Mouse (Mus musculus) liver, embryonic 16.5 days (tissue): ENCODE measurements around the gene Tube1. TPM values are rescaled to one million over a fixed set of nuclear protein-coding genes. Genes with fewer than 3 reads are reported as not detected.
"Not testable (repeated sequence)": the region's sequence is repeated elsewhere in the genome, so short reads cannot be mapped to it uniquely, and the experiment has no call there.

ENCODE experiments used
- ATAC-seq: fragments of 200-750 bp; cut with Nextera tagmentation; 2 replicates; pipeline ENCODE4 v1.8.0; 2017; ENCODE audit warnings: low read depth, mild to moderate bottlenecking, moderate number of reproducible peaks, moderate library complexity
- H3K27ac ChIP-seq: fragments of 300-500 bp; sonication (generic); 2 replicates; pipeline ENCODE4 v1.5.1; 2014; ENCODE audit warnings: mild to moderate bottlenecking, low read length
- H3K27me3 ChIP-seq: fragments of 300-500 bp; sonication (generic); 2 replicates; pipeline ENCODE4 v1.6.1; 2014; ENCODE audit warnings: low read depth, low read length, mixed read lengths; ENCODE audit not compliant: control insufficient read depth, insufficient read depth
- H3K36me3 ChIP-seq: fragments of 300-500 bp; sonication (generic); 2 replicates; pipeline ENCODE4 v1.6.1; 2014; ENCODE audit warnings: mild to moderate bottlenecking; ENCODE audit not compliant: control insufficient read depth, insufficient read depth
- H3K4me1 ChIP-seq: fragments of 300-500 bp; sonication (generic); 2 replicates; pipeline ENCODE4 v1.6.1; 2014; ENCODE audit warnings: low read depth, low read length, mixed read lengths; ENCODE audit not compliant: control insufficient read depth
- H3K4me2 ChIP-seq: fragments of 300-500 bp; sonication (generic); 2 replicates; pipeline ENCODE4 v1.6.1; 2014; ENCODE audit warnings: low read depth, low read length, mixed read lengths
- H3K4me3 ChIP-seq: fragments of 300-500 bp; sonication (generic); 2 replicates; pipeline ENCODE4 v1.5.1; 2014; ENCODE audit warnings: low read depth, mild to moderate bottlenecking, low read length
- H3K9ac ChIP-seq: fragments of 300-500 bp; sonication (generic); 2 replicates; pipeline ENCODE4 v1.6.1; 2014; ENCODE audit warnings: low read depth, low read length
- H3K9me3 ChIP-seq: fragments of 300-500 bp; sonication (generic); replicated peaks from 2 replicates; pipeline ENCODE4 v1.6.1; 2016; ENCODE audit warnings: low read length; ENCODE audit not compliant: control insufficient read depth
- WGBS: fragments of 180-500 bp; shearing (Covaris S2); extraction: QIAGEN DNeasy Blood & Tissue Kit; methylation state at CpG from one replicate; pipeline ENCODE4 v1.1.7; 2014; ENCODE audit not compliant: insufficient replicate concordance; 5-methylcytosine and 5-hydroxymethylcytosine counted together
- polyA plus RNA-seq: library from polyadenylated mRNA; unstranded; fragments of >200 nt; fragmentation: Nextera tagmentation; extraction: Ambion mirVana; gene quantifications from 2 replicates; pipeline ENCODE4 v1.2.1, GENCODE M21; 2015

Gene Tube1
- polyA plus RNA-seq, 1 experiment from 2014 or later: 4.6 TPM

DNA sequence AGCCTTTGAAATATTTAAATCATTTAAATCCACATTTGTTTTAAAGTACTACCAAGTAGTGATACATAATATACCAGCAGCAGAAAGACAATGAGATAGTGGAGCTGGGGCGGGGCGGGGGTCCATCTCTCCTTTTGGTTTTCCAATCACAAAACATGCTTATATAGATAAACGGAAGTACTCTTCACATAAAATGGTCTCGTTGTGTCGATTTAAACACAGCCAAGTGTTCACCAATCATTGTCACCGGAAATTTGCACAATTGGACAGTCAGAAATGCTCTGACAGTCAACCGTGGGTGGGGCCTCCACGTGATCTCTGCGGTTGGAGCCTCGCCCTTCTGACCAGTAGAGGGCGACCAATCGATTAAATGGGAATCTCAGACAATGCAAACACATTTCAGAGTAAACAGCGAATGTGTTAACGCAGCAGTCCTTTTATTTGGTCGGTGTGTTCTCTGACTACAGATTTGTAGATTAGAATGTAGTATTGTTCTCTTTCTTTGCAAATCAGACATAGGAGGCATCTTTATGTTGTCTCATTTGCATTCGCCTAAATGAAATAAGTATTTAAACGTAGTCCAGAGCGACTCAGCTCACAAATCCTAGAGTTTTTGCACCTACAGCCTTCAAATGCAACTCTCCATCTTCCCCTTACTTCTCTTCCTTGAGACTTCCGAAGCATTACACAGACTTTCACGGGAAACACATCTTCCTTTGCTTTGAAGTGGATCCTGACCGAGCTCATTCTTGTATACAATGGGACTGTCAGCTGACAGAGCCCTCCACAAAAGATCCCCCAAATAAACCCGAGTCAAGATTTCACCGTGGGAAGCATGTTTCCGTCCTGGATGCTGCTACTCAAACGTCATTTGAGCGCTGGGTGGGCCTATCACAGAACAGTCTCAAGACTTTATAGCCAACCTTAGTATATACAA, 38.1 kb downstream of the Tube1 start:
- WGBS: 16% methylated on average over 26 of the region's 26 CpGs
- Histone ChIP-seq H3K9ac (peak overlapping the region; percentile 31; the same call in 1 of the 2 replicates), H3K9me3 (no peaks in the 10 kb centered on the region), H3K27me3 (no peaks in the 10 kb centered on the region; the same call in 1 of the 2 replicates), H3K4me3 (peak overlapping the region; percentile 61), H3K36me3 (no peaks in the 10 kb centered on the region), H3K4me2 (peak overlapping the region; percentile 79), H3K27ac (peak overlapping the region; percentile 50), H3K4me1 (peaks cover 18% of the 10 kb centered on the region)
- ATAC-seq: peak; percentile 75

DNA sequence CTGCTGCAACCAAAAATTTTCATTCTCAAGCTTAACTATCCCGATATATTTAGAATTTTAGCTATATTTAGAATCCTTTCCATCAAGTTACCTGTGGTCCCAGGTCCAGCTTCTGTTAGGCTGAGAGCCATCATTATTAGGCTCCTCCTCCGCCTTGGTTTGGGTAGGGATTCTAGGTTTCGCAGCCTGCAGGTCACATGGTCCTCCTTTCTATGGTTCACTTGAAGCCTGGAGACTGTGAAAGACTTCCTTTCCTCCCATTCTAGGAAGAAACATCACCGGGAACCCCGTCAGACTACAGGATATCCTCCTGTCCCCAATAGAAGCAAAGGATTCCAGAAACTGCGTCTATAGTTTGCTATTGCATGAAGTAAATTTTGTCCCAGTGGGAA, 38.8 kb downstream of the Tube1 start:
- H3K27me3 ChIP-seq: no peaks in the 10 kb centered on the region; the same call in 1 of the 2 replicates
- H3K9ac ChIP-seq: no peak overlapping the region
- no peaks in the 10 kb centered on the region for H3K36me3 ChIP-seq
- H3K27ac ChIP-seq: no peak overlapping the region
- 49% methylated on average over 6 of the region's 6 CpGs for WGBS
- H3K9me3 ChIP-seq: no peaks in the 10 kb centered on the region
- H3K4me2 ChIP-seq: 0 out of 2 replicates have a peak overlapping the region, but pooled peaks have one; percentile 11
- no peak for ATAC-seq
- H3K4me3 ChIP-seq: no peak overlapping the region
- H3K4me1 ChIP-seq: peaks cover 18% of the 10 kb centered on the region

GRCm38 (mm10) chr10:39173077-39173476, 39.3 kb downstream of the Tube1 start:
- no peak for ATAC-seq
- 12% methylated on average over 13 of the region's 13 CpGs for WGBS
- H3K27ac ChIP-seq: no peak overlapping the region

GRCm38 (mm10) chr10:39176981-39177380, 43.2 kb downstream of the Tube1 start:
- Histone ChIP-seq H3K36me3 (no peaks in the 10 kb centered on the region), H3K9ac (no peak overlapping the region), H3K27ac (no peak overlapping the region), H3K27me3 (no peaks in the 10 kb centered on the region), H3K9me3 (no peaks in the 10 kb centered on the region), H3K4me2 (no peak overlapping the region), H3K4me1 (peaks cover 11% of the 10 kb centered on the region), H3K4me3 (no peak overlapping the region)
- 47% methylated on average over 5 of the region's 5 CpGs for WGBS
- ATAC-seq: no peak

More at GRCm38 (mm10) chr10:39173077-39173476, 39.3 kb downstream of the Tube1 start:
- Histone ChIP-seq H3K9me3 (no peaks in the 10 kb centered on the region), H3K4me3 (0 out of 2 replicates have a peak overlapping the region, but pooled peaks have one; percentile 4), H3K4me2 (peak overlapping the region; percentile 11; the same call in 1 of the 2 replicates), H3K36me3 (no peaks in the 10 kb centered on the region), H3K4me1 (peaks cover 18% of the 10 kb centered on the region), H3K27me3 (no peaks in the 10 kb centered on the region; the same call in 1 of the 2 replicates), H3K9ac (no peak overlapping the region)

GRCm38 (mm10) chr10:39184864-39185544, 51.2 kb downstream of the Tube1 start:
- WGBS: 72% methylated on average over 8 of the region's 8 CpGs
- Histone ChIP-seq H3K36me3 (no peaks in the 10 kb centered on the region), H3K4me1 (no peaks in the 10 kb centered on the region), H3K4me2 (no peak overlapping the region), H3K9me3 (no peaks in the 10 kb centered on the region), H3K9ac (no peak overlapping the region), H3K27ac (no peak overlapping the region), H3K27me3 (no peaks in the 10 kb centered on the region), H3K4me3 (no peak overlapping the region)
- ATAC-seq: peak; percentile 68

- Histone ChIP-seq H3K9me3 (no peaks in the 10 kb centered on the region), H3K4me2 (no peak overlapping the region), H3K9ac (no peak overlapping the region), H3K36me3 (no peaks in the 10 kb centered on the region), H3K27ac (no peak overlapping the region), H3K4me3 (no peak overlapping the region), H3K4me1 (no peaks in the 10 kb centered on the region), H3K27me3 (no peaks in the 10 kb centered on the region)
- ATAC-seq: no peak
- 51% methylated on average over 4 of the region's 4 CpGs for WGBS
These were observed 51.8 kb downstream of the Tube1 start for GRCm38 (mm10) chr10:39185545-39185906.

- no peak for ATAC-seq
- Histone ChIP-seq H3K27me3 (no peaks in the 10 kb centered on the region), H3K27ac (no peak overlapping the region), H3K4me2 (no peak overlapping the region), H3K4me1 (no peaks in the 10 kb centered on the region), H3K4me3 (no peak overlapping the region), H3K36me3 (no peaks in the 10 kb centered on the region), H3K9ac (no peak overlapping the region), H3K9me3 (no peaks in the 10 kb centered on the region)
- 19% methylated on average over 3 of the region's 3 CpGs for WGBS
These were observed 58.9 kb downstream of the Tube1 start for GRCm38 (mm10) chr10:39192673-39193072.

DNA sequence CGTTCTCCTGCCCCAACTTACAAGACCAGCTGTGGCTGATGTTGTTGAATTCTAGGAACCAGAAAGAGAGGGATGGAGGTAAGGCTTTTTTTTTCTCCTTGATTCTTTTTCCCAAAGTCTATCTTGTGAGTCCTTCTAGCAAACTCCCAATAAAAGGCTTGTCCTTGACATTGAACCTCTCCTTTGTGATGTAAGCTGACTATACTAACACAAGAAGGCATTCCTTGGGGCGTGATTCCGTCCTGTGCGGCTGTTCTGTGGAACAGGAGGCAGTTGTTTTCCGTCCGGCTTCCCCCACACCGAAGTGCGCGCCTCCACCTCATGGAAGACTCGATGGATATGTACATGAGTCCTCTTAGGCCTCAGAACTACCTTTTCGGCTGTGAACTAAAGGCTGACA, 64.4 kb downstream of the Tube1 start:
- H3K36me3 ChIP-seq, H3K4me2 ChIP-seq, H3K27me3 ChIP-seq, H3K4me1 ChIP-seq, H3K9me3 ChIP-seq, H3K4me3 ChIP-seq, ATAC-seq, H3K27ac ChIP-seq, H3K9ac ChIP-seq: not testable (repeated sequence)
- 77% methylated on average over 11 of the region's 11 CpGs for WGBS
